Mouse (Mus musculus): Measurements from ENCODE around the gene Mepce. TPM values are rescaled to one million over a fixed set of nuclear protein-coding genes. Genes with fewer than 3 reads are reported as not detected.

The Mepce gene
- polyA plus RNA-seq, 1 experiment from 2014 or later = 11.5 TPM

DNA sequence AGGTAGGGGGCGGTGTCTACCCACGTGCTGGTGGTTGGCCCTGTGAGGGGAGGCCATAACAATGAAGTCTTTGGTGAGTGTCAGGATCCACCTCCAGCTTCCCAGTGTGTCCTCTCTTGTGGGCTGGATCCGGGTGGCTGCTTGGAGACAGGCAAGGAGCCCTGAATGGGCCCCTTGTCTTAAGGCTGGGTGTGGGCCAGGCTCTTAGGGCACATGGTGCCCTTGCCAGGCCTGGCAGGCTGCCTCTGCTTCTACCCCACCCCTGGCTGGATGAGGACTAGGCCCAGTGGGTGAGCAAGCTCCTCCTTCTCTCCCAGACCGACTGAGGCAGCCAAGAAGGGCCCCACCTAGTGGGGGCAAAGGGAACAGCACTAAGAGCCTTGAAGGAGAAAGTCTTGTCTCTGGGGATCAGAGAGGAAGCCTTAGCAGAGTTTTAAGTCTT, 27.5 kb downstream of the Mepce start:
- H3K9ac ChIP-seq (replicated peaks; ENCODE audit: low read length) = no peak overlapping the region
- peak; percentile 47; the same call in 1 of the 2 replicates for ATAC-seq (replicated peaks; ENCODE audit: insufficient number of reproducible peaks, low FRiP score, low TSS enrichment, low read depth)
- H3K27ac ChIP-seq (replicated peaks; ENCODE audit: low read depth, low read length) = no peak overlapping the region

DNA sequence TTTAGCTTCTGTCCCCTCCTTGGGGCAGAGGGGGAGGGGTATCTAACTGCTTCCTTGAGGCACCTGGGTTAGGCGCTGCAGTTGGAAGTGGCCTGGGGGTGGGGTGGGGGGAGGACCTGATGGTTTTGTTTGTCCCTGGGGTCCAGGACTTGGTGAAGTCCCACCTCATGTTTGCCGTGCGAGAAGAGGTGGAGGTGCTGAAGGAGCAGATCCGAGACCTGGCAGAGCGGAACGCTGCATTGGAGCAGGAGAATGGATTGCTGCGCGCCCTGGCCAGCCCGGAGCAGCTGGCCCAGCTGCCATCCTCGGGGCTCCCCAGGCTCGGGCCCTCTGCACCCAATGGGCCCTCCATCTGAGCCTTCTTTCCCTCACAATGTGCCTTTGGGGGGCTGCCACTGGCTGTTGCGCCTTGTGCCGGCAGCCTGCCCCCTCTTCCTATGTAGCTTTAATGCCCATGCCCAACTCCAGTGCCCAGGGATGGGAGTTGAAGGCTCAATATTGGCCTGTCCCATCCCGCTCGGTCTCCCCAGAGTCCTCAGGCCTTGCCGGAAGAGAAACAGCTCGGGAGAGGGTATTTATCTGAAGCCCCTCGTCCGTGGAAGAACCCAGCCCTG, 28.4 kb downstream of the Mepce start:
- Histone ChIP-seq H3K4me1 (ENCODE audit: control insufficient read depth, insufficient read depth, low read length) (no peaks in the 10 kb centered on the region), H3K27ac (replicated peaks; ENCODE audit: low read depth, low read length) (no peak overlapping the region), H3K9me3 (replicated peaks; ENCODE audit: control insufficient read depth, low read length) (no peaks in the 10 kb centered on the region), H3K9ac (replicated peaks; ENCODE audit: low read length) (no peak overlapping the region), H3K27me3 (ENCODE audit: control insufficient read depth, insufficient read depth, low read length) (no peaks in the 10 kb centered on the region), H3K36me3 (replicated peaks; ENCODE audit: control insufficient read depth, insufficient read depth, low read depth, low read length) (peaks cover 5% of the 10 kb centered on the region; the same call in 1 of the 2 replicates), H3K4me2 (ENCODE audit: low read depth, low read length) (no peak overlapping the region), H3K4me3 (ENCODE audit: low read depth, low read length) (no peak overlapping the region)
- no peak for ATAC-seq (replicated peaks; ENCODE audit: insufficient number of reproducible peaks, low FRiP score, low TSS enrichment, low read depth)
- DNase-seq (ENCODE audit: low spot score) = no peak
- WGBS = 86% methylated on average over 19 of the region's 19 CpGs

More for the DNA sequence above, 27.5 kb downstream of the Mepce start:
- WGBS = 19% methylated on average over 4 of the region's 4 CpGs
- Histone ChIP-seq H3K4me3 (ENCODE audit: low read depth, low read length) (no peak overlapping the region), H3K4me1 (ENCODE audit: control insufficient read depth, insufficient read depth, low read length) (no peaks in the 10 kb centered on the region), H3K36me3 (replicated peaks; ENCODE audit: control insufficient read depth, insufficient read depth, low read depth, low read length) (peaks cover 5% of the 10 kb centered on the region; the same call in 1 of the 2 replicates), H3K27me3 (ENCODE audit: control insufficient read depth, insufficient read depth, low read length) (no peaks in the 10 kb centered on the region), H3K9me3 (replicated peaks; ENCODE audit: control insufficient read depth, low read length) (no peaks in the 10 kb centered on the region), H3K4me2 (ENCODE audit: low read depth, low read length) (no peak overlapping the region)
- peak; percentile 70 for DNase-seq (ENCODE audit: low spot score)

DNA sequence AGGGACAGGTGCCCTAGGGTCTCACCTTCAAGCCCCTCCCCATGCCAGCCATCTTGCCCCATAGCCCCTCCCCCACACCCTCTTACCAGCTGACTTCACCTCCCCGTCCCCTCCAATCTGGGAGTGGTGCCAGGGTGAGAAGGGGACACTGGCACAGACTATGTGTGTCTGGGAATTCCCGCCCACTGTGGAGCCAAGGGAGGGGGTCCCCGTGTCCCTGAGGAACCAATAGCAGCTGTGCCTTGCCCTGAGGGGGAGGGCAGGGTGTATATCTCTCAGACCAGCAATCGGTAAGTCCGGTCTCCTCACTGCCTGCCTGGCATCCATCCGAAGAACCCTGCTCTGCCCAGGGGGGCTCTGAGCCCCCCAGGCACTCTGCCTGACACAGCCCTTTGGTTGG, 29.6 kb downstream of the Mepce start:
- Histone ChIP-seq H3K27ac (replicated peaks; ENCODE audit: low read depth, low read length) (no peak overlapping the region), H3K4me1 (ENCODE audit: control insufficient read depth, insufficient read depth, low read length) (no peaks in the 10 kb centered on the region), H3K27me3 (ENCODE audit: control insufficient read depth, insufficient read depth, low read length) (no peaks in the 10 kb centered on the region), H3K4me3 (ENCODE audit: low read depth, low read length) (no peak overlapping the region), H3K9ac (replicated peaks; ENCODE audit: low read length) (no peak overlapping the region), H3K4me2 (ENCODE audit: low read depth, low read length) (no peak overlapping the region), H3K36me3 (replicated peaks; ENCODE audit: control insufficient read depth, insufficient read depth, low read depth, low read length) (peaks cover 7% of the 10 kb centered on the region; the same call in 1 of the 2 replicates), H3K9me3 (replicated peaks; ENCODE audit: control insufficient read depth, low read length) (no peaks in the 10 kb centered on the region)
- 78% methylated on average over 6 of the region's 6 CpGs for WGBS
- DNase-seq (ENCODE audit: low spot score) = no peak
- no peak for ATAC-seq (replicated peaks; ENCODE audit: insufficient number of reproducible peaks, low FRiP score, low TSS enrichment, low read depth)

DNA sequence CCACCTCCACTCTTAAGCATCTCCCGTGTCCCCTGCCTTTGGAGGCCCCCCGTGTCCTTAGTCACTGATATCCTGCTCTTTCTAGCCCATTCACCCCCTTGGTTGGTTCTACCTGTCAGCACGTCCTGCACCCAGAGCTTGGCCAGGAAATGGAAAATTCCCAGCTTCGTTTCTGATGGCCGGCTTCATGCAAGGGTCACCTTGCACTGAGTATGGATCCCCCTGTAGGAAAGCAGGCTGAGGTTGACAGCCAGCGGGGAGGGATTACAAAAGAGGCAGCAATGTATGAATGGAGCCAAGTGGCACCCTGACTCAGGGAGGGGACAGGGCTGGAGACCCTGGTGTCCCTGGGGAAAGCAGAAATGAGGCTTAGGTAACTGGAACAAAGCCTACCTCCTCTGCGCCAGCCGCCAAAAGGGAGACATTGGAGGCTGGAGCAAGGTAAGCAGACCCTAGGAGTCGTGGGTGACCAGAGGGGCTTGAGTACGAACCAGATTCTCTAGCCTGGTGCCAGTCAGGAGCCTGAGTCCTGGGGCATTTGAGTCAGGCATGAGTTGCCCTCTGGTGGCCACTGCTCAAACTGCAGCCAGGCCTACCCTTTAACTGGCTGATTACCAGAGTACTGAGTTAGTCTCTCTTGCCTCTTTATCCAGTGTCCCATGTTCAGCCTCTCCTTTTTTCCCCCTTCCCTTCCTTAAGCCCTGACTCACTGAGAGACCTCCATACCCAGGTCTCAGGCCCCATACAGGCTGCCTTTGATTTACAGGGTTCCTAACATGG, 30.4 kb downstream of the Mepce start:
- ATAC-seq (replicated peaks; ENCODE audit: insufficient number of reproducible peaks, low FRiP score, low TSS enrichment, low read depth) (0 out of 2 replicates have a peak, but pooled peaks have one; percentile 24), DNase-seq (ENCODE audit: low spot score) (peak; percentile 91)
- WGBS = 49% methylated on average over 10 of the region's 10 CpGs
- Histone ChIP-seq H3K4me2 (ENCODE audit: low read depth, low read length) (no peak overlapping the region), H3K9me3 (replicated peaks; ENCODE audit: control insufficient read depth, low read length) (no peaks in the 10 kb centered on the region), H3K9ac (replicated peaks; ENCODE audit: low read length) (no peak overlapping the region), H3K4me3 (ENCODE audit: low read depth, low read length) (no peak overlapping the region), H3K27ac (replicated peaks; ENCODE audit: low read depth, low read length) (no peak overlapping the region), H3K4me1 (ENCODE audit: control insufficient read depth, insufficient read depth, low read length) (no peaks in the 10 kb centered on the region), H3K27me3 (ENCODE audit: control insufficient read depth, insufficient read depth, low read length) (no peaks in the 10 kb centered on the region), H3K36me3 (replicated peaks; ENCODE audit: control insufficient read depth, insufficient read depth, low read depth, low read length) (peaks cover 7% of the 10 kb centered on the region; the same call in 1 of the 2 replicates)

DNA sequence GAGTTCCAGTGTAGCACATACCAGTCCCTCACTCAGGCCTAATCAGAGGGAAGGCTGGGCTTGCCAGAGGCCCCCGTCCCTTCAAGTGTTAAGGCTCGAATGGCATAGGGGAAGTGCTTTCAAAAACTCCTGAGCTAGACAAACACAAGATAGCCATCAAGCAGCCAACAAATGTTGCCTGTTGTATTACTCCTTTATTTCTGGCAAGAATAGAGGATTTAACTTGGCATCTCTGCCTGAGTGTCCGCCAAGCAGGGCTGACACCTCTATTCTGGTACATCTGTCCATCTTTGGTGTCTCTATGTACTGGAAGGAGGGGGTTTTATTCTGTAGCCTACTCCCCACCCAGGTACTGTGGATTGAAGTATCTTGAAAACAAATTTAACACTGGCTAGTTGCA, 31.3 kb downstream of the Mepce start:
- H3K4me1 ChIP-seq (ENCODE audit: control insufficient read depth, insufficient read depth, low read length) = no peaks in the 10 kb centered on the region
- no peak overlapping the region for H3K4me2 ChIP-seq (ENCODE audit: low read depth, low read length)
- H3K36me3 ChIP-seq (replicated peaks; ENCODE audit: control insufficient read depth, insufficient read depth, low read depth, low read length) = peaks cover 7% of the 10 kb centered on the region; the same call in 1 of the 2 replicates
- DNase-seq (ENCODE audit: low spot score) (no peak), ATAC-seq (replicated peaks; ENCODE audit: insufficient number of reproducible peaks, low FRiP score, low TSS enrichment, low read depth) (no peak)
- no peak overlapping the region for H3K27ac ChIP-seq (replicated peaks; ENCODE audit: low read depth, low read length)
- WGBS = 75% methylated on average over 3 of the region's 3 CpGs
- no peaks in the 10 kb centered on the region for H3K9me3 ChIP-seq (replicated peaks; ENCODE audit: control insufficient read depth, low read length)
- no peak overlapping the region for H3K9ac ChIP-seq (replicated peaks; ENCODE audit: low read length)
- H3K4me3 ChIP-seq (ENCODE audit: low read depth, low read length) = no peak overlapping the region
- H3K27me3 ChIP-seq (ENCODE audit: control insufficient read depth, insufficient read depth, low read length) = no peaks in the 10 kb centered on the region

DNA sequence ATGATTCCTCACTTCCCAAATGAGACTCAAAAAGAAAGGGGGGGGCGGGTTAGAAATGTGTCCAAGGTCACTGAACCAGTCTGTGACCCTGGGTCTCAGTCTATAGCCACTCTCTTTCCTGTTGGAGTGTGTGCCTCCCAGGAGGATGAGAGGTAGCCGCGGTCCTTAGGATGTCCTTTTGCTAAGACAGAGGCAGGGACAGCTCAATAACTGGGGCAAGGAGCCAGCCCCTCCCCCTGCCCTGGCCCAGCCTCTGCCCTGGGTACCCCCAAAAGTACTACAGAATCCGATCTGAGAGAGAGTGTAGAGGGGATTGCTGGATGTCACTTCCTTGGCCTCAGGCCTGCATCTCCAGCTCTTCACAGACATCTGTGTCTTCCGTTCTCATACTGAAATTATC, 32.0 kb downstream of the Mepce start:
- no peak overlapping the region for H3K9ac ChIP-seq (replicated peaks; ENCODE audit: low read length)
- no peaks in the 10 kb centered on the region for H3K27me3 ChIP-seq (ENCODE audit: control insufficient read depth, insufficient read depth, low read length)
- no peak for DNase-seq (ENCODE audit: low spot score)
- no peak overlapping the region for H3K4me2 ChIP-seq (ENCODE audit: low read depth, low read length)
- no peaks in the 10 kb centered on the region for H3K9me3 ChIP-seq (replicated peaks; ENCODE audit: control insufficient read depth, low read length)
- H3K27ac ChIP-seq (replicated peaks; ENCODE audit: low read depth, low read length) = no peak overlapping the region
- ATAC-seq (replicated peaks; ENCODE audit: insufficient number of reproducible peaks, low FRiP score, low TSS enrichment, low read depth) = no peak
- H3K36me3 ChIP-seq (replicated peaks; ENCODE audit: control insufficient read depth, insufficient read depth, low read depth, low read length) = peaks cover 7% of the 10 kb centered on the region; the same call in 1 of the 2 replicates
- no peak overlapping the region for H3K4me3 ChIP-seq (ENCODE audit: low read depth, low read length)
- WGBS = 78% methylated on average over 5 of the region's 5 CpGs
- no peaks in the 10 kb centered on the region for H3K4me1 ChIP-seq (ENCODE audit: control insufficient read depth, insufficient read depth, low read length)

DNA sequence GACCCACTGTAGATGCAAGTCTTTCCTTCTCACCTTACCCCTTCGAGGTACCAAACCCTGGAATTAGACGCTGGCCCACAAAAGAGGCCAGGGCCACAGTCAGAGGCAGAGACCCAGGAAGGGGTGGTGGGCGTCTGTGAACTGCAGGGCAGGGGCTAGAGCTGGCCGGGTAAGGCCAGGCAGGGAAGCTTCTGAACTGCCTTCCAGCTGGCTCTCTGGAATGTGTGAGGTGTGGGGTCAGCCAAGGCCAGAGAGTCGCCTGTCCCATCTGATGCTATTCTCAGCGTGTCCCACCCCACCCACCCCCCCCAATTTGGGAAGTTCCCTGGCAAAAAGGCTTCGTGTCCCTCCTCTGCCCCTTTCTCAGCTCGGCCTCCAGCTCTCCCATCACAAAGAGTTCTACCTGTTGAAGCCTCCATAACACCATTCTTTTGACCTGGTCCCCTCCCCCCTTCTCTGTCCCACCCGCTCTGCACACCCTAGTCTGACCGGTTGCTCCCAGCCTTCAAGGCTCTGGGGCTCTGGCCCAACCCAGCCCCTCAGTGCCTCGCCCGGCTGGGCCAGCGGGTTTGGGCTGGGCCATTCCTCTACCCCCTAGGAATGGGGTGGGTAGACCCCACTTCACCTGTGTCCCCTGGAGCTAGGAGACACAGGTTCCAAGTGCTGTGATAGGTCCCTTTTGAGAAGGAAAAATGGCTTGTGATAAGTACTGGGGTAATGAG, 34.2 kb downstream of the Mepce start:
- Histone ChIP-seq H3K4me3 (ENCODE audit: low read depth, low read length) (no peak overlapping the region), H3K9ac (replicated peaks; ENCODE audit: low read length) (no peak overlapping the region), H3K4me1 (ENCODE audit: control insufficient read depth, insufficient read depth, low read length) (peaks cover 1% of the 10 kb centered on the region; the same call in 1 of the 2 replicates), H3K27me3 (ENCODE audit: control insufficient read depth, insufficient read depth, low read length) (no peaks in the 10 kb centered on the region), H3K27ac (replicated peaks; ENCODE audit: low read depth, low read length) (no peak overlapping the region), H3K9me3 (replicated peaks; ENCODE audit: control insufficient read depth, low read length) (no peaks in the 10 kb centered on the region), H3K4me2 (ENCODE audit: low read depth, low read length) (no peak overlapping the region), H3K36me3 (replicated peaks; ENCODE audit: control insufficient read depth, insufficient read depth, low read depth, low read length) (peaks cover 6% of the 10 kb centered on the region; the same call in 1 of the 2 replicates)
- ATAC-seq (replicated peaks; ENCODE audit: insufficient number of reproducible peaks, low FRiP score, low TSS enrichment, low read depth) = no peak
- 76% methylated on average over 11 of the region's 13 CpGs for WGBS
- DNase-seq (ENCODE audit: low spot score) = no peak
